Mouse (Mus musculus) spleen, adult 18-20 months (tissue): Measurements from ENCODE around the gene Olfr26.
"Not testable (repeated sequence)": the region's sequence is repeated elsewhere in the genome, so short reads cannot be mapped to it uniquely, and the experiment has no call there.

ENCODE experiments used
- DNase-seq, 2 experiments: peaks; one replicate each; pipeline ENCODE4 v3.0.0; 2022; ENCODE audit warnings: mixed read lengths in 2 of 2

Gene Olfr26

GRCm38 (mm10) chr9:38854760-38855159 is at the start of gene Olfr26:
Gene Olfr26, plus strand, starts transcription at chr9:38855060.
- no peak for DNase-seq

- no peak for DNase-seq
These were observed 49.2 kb upstream of the Olfr26 start for GRCm38 (mm10) chr9:38805696-38806095.

- no peak for DNase-seq
These were observed 40.5 kb upstream of the Olfr26 start, which contains the start of gene Olfr922 for GRCm38 (mm10) chr9:38814314-38814713. Gene Olfr922, plus strand, starts transcription at chr9:38814614.

- no peak for DNase-seq
These were observed 39.3 kb upstream of the Olfr26 start for GRCm38 (mm10) chr9:38815458-38815986.

- no peak for DNase-seq
These were observed 28.6 kb upstream of the Olfr26 start, which contains the start of gene Olfr923 for GRCm38 (mm10) chr9:38826245-38826644. Gene Olfr923, plus strand, starts transcription at chr9:38826545.

GRCm38 (mm10) chr9:38833027-38833426 is 21.8 kb upstream of the Olfr26 start:
- DNase-seq: no peak

GRCm38 (mm10) chr9:38844149-38844548 is 10.7 kb upstream of the Olfr26 start, which contains the start of gene Olfr924:
Gene Olfr924, plus strand, starts transcription at chr9:38844449.
- DNase-seq: no peak

GRCm38 (mm10) chr9:38874880-38875279 is 20.0 kb downstream of the Olfr26 start:
- DNase-seq: not testable (repeated sequence)

GRCm38 (mm10) chr9:38876826-38877225 is 22.0 kb downstream of the Olfr26 start, which contains the start of gene Olfr926:
Gene Olfr926, plus strand, starts transcription at chr9:38877126.
- DNase-seq: no peak
